Mouse (Mus musculus) limb, embryonic 15.5 days (tissue): ENCODE data around the gene Rpl23a. TPM values are rescaled to one million over a fixed set of nuclear protein-coding genes. Genes with fewer than 3 reads are reported as not detected.

Experiments used
- microRNA-seq: library from miRNA; unstranded; fragments of <30 nt; microRNA quantifications from one replicate; pipeline ENCODE4, GENCODE M21; 2016
- polyA plus RNA-seq: library from polyadenylated mRNA; unstranded; fragments of >200 nt; fragmentation: Nextera tagmentation; extraction: Ambion mirVana; gene quantifications from 2 replicates; pipeline ENCODE4 v1.2.1, GENCODE M21; 2015

Gene Rpl23a
- polyA plus RNA-seq, 1 experiment from 2014 or later, result 1,454 TPM

Small RNA genes within 50 kb of the gene (microRNA-seq; reads per million reads assigned to microRNA genes)
- gene Mir7653, result not detected

Other genes starting within 250 kb of the Rpl23a start
- 10.7 and 14.1 TPM in 2 replicates for gene Phf12, start 200.8 kb downstream of the Rpl23a start, polyA plus RNA-seq
- gene Dhrs13, start 151.3 kb downstream of the Rpl23a start, polyA plus RNA-seq, result 16.8 and 17.8 TPM in 2 replicates
- 56.1 and 67.6 TPM in 2 replicates for gene Flot2, start 145.7 kb downstream of the Rpl23a start, polyA plus RNA-seq
- 30.6 and 33.7 TPM in 2 replicates for gene Eral1, start 103.2 kb downstream of the Rpl23a start, polyA plus RNA-seq
- gene Fam222b, start 88.9 kb downstream of the Rpl23a start, polyA plus RNA-seq, result 10.5 and 13.2 TPM in 2 replicates
- 65.6 and 67.0 TPM in 2 replicates for gene Traf4, start 18.0 kb downstream of the Rpl23a start, polyA plus RNA-seq
- 15.4 and 16.2 TPM in 2 replicates for gene Nek8, start 6.9 kb downstream of the Rpl23a start, polyA plus RNA-seq
- gene Tlcd1, start 6.9 kb downstream of the Rpl23a start, polyA plus RNA-seq, result 31.3 and 32.0 TPM in 2 replicates
- 153 and 164 TPM in 2 replicates for gene Rab34, start 4.8 kb upstream of the Rpl23a start, polyA plus RNA-seq
- gene Proca1, start 9.8 kb upstream of the Rpl23a start, polyA plus RNA-seq, result 3.1 and 3.5 TPM in 2 replicates
- 93.2 and 97.7 TPM in 2 replicates for gene Sdf2, start 62.2 kb upstream of the Rpl23a start, polyA plus RNA-seq
- 27.4 and 28.2 TPM in 2 replicates for gene Supt6, start 62.4 kb upstream of the Rpl23a start, polyA plus RNA-seq
- 63.3 and 68.8 TPM in 2 replicates for gene 2610507B11Rik, start 78.2 kb upstream of the Rpl23a start, polyA plus RNA-seq
- gene BC030499, start 107.3 kb upstream of the Rpl23a start, polyA plus RNA-seq, result 0.09 TPM in 1 of 2 replicates, not detected in the other
- 26.3 and 29.5 TPM in 2 replicates for gene Spag5, start 117.9 kb upstream of the Rpl23a start, polyA plus RNA-seq
- 25.0 and 25.5 TPM in 2 replicates for gene Aldoc, start 139.4 kb upstream of the Rpl23a start, polyA plus RNA-seq
- 83.9 and 85.7 TPM in 2 replicates for gene Pigs, start 144.8 kb upstream of the Rpl23a start, polyA plus RNA-seq
- 35.8 and 44.3 TPM in 2 replicates for gene Unc119, start 159.9 kb upstream of the Rpl23a start, polyA plus RNA-seq
- gene Foxn1, start 203.0 kb upstream of the Rpl23a start, polyA plus RNA-seq, result 3.1 and 3.5 TPM in 2 replicates
- 0.10 TPM in 1 of 2 replicates, not detected in the other for gene Slc13a2, start 238.6 kb upstream of the Rpl23a start, polyA plus RNA-seq